Mouse (Mus musculus) left cerebral cortex, postnatal 14 days (tissue): Measurements from ENCODE around the gene 2310011J03Rik. TPM values are rescaled to one million over a fixed set of nuclear protein-coding genes. Genes with fewer than 3 reads are reported as not detected.

ENCODE experiments used
- DNase-seq, 2 experiments: peaks; one replicate each; pipeline ENCODE4 v3.0.0; 2021 to 2022; ENCODE audit warnings: low spot score in 2 of 2, mixed read lengths in 1 of 2
- intact Hi-C: fragments of 180-260 bp; cut with DNase I; formaldehyde crosslinking; loops from one replicate; pipeline ENCODE4 v1.15.1; 2025
- total RNA-seq, 2 experiments: library from RNA; stranded (reverse); gene quantifications; 2 replicates each; pipeline ENCODE4 v1.2.3; 2021

Gene 2310011J03Rik
- total RNA-seq, 2 experiments from 2014 or later: 21.2 to 25.5 TPM

DNA sequence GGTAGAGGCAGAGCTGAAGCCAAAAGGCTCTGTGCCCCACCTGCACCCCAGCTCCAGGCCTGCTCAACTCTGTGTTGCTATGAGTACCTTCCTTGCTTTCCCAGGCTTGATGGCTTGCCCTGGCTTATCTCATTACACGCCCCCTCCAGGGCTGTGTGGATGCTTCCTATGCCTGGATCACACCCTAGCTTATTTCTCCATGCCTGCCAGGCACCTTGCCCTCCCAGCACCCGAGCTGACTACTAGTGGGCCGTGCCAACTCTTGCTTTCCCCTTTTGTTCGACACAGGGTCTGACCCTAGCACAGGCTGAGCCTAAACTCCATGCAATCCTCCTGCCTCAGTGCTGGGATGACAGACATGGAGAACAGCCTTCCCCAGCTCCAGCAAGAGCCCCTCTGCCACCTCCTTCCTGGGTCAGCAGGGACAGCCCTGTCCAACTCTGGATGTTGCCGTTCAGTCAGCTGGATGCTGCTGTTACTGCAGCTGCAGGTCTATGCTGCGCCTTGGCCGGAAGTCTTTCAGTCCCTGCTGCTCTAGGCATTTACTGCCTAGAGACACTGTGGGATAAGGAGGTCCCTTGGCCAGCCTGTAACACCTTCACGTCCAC is 22.7 kb downstream of the 2310011J03Rik start:
- DNase-seq: no peak
- intact Hi-C loops: no loop called here

- no peak for DNase-seq
- intact Hi-C loops: no loop called here
These were observed 23.5 kb downstream of the 2310011J03Rik start for GRCm38 (mm10) chr10:80296824-80297223.

- DNase-seq: peak; percentile 74 to 83
- intact Hi-C loops: no loop called here
These were observed 24.5 kb downstream of the 2310011J03Rik start, which contains the start of gene Apc2 for GRCm38 (mm10) chr10:80295618-80296425. Gene Apc2 (plus strand): TSS chr10:80295977.

DNA sequence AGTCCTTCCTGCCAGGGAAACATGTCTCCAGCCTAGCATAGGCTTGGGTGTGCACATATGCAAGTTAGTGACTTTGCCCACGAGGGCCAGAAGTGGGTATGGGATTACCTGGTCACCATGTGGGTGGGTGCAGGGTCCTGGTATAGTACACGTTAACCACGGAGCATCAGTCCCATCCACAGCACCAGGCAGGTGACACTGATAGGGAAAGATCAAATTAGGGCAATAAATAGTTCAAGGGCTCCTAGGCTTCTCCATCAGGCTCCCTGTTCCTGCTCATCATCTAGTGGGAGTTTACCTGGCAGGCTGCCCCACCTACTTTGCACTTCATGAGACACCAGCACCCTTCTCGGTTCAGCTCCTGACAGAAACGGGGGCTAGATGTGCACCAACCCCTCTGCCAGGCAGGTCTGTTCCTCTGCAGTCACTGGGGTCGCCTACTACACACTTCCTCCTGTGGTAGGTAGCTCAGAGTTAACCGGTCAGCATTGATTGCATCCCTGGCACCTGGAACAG is 25.5 kb downstream of the 2310011J03Rik start:
- intact Hi-C loops: no loop called here
- DNase-seq: no peak

DNA sequence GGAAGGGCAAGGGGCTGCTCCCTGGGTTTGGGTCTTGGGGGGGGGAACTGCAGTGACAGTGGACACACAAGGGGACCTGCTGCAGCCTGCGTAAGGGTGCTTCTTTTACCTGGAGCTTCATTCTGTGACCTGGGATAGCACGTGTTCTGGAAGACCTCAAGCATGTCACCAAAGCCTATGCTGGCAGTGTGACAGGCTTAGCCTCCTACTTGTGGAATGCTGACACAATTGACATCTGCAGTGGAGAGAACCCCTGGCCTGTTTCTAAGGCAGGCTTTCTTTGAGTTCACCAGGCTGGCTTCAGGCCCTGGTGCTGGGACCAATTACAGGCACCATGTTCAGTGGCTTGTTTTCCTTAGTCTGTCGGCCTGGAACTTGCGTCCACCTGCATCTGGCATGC is 26.0 kb downstream of the 2310011J03Rik start:
- no peak for DNase-seq
- intact Hi-C loops: no loop called here

DNA sequence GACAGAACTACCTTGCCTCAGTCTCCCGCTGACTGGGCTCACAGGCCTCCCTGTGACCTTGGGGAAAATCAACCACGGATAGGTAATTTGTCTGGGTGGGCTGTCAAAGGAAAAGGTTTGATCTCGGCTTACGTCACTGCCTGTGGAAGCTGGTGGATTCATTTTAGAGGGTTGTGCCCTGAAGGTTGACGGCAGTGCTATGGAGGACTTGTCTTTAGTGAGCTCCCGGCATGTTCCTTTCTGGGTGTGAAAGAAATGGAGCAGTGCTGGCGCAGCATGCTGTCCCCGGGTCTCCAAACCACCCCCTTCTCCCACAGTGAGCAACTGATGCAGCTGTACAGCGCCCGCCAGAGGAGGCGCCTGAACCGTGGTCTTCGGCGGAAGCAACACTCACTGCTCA is 27.0 kb downstream of the 2310011J03Rik start:
- intact Hi-C loops: no loop called here
- no peak for DNase-seq

DNA sequence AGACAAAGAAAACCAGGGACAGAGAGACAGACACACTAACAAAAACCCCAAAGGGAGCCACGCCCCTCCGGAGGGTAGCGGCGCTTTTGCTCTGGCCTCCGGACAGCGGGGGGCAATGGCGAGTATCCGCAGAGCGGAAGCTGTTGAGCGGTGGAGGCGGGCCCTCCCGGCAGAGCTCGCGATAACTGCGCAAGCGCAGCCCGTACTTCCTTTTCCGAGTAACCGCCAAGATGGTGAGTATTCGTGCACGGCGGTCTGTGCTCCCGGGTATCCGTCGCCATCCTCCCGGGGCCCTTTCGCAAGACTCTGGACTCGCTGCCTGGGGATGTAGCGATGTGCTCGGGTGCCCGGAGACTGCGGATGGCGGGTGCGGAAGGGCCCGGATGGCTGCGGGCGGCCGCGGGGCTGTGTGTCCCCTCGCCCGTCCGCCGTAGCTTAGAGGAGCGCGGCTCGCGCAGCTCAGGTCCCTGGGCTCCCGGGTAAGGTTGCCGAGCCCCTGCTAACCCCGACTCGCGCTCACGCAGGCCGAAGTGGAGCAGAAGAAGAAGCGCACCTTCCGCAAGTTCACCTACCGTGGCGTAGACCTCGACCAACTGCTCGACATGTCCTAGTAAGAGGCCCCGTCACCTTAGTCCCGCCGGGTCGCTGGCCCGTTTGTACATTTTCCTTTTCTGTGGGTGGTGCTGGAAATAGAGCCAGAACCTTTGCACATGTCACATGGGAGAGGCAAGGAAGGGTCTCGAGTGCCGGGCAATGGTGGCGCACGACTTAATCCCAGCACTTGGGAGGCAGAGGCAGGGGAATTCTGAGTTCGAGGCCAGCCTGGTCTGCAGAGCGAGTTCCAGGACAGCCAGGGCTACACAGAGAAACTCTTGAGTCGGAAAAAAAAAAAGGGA is 27.8 kb downstream of the 2310011J03Rik start, which contains the start of gene Rps15:
Rps15 (plus strand) TSS at position 203 of the 896 bp plus-strand sequence.
- peak; percentile 94 to 96 for DNase-seq
- intact Hi-C loops: no loop called here

DNA sequence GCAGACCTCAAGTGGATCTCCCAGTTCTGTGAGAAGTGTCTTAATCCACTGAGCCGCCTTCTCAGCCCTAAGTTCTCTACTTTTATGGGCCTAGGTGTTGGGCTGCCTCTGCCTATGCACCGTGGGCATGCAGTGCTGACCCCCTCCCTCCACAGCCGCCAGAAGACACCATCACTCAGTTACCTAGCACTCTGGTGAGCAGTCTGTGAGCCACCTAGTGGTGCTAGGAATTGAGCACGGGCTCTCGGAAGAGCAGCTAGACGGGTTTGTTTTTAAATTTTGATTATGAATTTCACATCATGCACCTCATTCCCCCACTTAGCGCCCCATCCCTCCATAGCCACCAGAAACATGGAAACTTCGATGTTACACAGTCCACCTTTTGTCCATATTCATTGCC is 31.7 kb downstream of the 2310011J03Rik start:
- DNase-seq: no peak
- intact Hi-C loops: no loop called here

GRCm38 (mm10) chr10:80288097-80288496 is 32.2 kb downstream of the 2310011J03Rik start:
- intact Hi-C loops: no loop called here
- no peak for DNase-seq

DNA sequence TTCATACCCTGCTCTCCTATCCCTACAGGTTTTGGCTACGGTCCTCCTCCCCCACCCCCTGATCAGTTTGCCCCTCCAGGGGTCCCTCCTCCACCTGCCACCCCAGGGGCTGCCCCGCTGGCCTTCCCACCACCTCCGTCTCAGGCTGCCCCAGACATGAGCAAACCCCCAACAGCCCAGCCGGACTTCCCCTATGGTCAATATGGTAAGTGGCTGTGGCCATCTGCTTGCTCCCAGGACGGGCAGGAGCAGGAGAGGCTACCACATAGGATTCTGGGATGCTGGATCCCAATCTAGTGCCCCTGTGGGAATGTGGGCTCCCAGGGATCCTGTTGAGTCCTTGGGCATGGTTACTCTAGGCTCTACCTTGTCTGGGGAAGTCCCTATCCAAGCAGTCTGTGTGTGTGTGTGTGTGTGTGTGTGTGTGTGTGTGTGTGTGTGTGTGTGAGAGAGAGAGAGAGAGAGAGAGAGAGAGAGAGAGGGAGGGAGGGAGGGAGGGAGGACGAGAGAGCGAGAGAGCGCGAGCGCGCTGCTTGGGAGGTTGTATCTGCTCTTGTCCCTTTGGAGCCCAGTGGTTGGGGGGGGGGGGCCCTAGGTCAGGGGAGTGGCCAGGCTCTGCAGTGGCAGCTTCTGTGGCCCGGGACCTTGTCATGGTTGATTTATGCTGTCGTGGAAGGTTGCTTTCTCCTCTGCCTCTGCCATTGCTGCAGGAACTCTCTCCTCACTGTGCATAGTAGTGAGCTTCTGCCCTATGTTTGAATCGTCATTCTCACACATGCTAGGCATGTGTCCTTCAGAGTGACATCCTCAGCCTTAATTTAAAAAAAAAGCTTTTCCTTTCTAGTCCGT is 34.9 kb downstream of the 2310011J03Rik start:
- DNase-seq: no peak
- intact Hi-C loops: no loop called here

- intact Hi-C loops: no loop called here
- DNase-seq: no peak
These were observed 37.6 kb downstream of the 2310011J03Rik start for GRCm38 (mm10) chr10:80282481-80283441.

- intact Hi-C loops: no loop called here
- no peak for DNase-seq
These were observed 38.4 kb downstream of the 2310011J03Rik start for GRCm38 (mm10) chr10:80281921-80282371.

- DNase-seq: no peak
- intact Hi-C loops: no loop called here
These were observed 39.0 kb downstream of the 2310011J03Rik start for GRCm38 (mm10) chr10:80281304-80281703.

DNA sequence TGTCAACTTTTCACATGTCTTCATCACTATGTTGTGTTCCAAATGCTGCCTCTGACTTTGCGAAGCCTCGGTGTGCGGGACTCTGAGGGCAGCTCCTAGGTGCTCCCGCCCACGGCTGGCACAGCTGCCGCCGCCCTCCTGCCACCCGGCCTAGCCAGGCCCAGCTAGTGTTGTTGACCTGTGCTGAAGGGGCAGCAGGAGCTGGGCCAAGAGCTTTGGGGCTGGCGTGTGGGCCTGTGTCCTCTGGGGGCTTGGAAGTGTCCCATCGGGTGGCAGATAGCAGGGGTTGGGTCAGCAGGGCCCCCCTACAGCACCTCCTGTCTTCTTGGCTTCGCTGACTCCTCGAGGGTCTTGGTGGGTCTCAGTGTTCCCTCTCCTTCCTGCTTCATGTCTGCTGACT is 41.1 kb downstream of the 2310011J03Rik start:
- intact Hi-C loops: no loop called here

DNA sequence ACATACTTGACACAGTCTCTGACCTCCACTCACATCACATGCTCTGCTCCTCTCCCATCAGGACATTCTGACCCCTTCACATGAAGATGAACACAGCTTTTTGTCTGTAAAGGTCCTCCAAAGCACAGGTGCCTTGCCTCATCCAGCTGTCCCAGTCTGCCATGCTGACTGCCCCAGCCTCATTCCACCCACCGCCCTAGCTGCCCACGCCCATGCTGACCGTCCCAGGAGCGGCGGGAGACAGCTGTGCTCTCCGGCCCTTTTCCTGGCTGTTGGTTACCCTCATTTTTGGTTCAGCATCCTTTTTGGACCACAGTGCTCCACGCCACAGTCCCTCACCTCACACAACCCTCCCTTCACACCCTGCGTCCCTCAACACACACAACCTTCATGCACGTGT is 41.9 kb downstream of the 2310011J03Rik start:
- intact Hi-C loops: no loop called here
- no peak for DNase-seq

More for the DNA sequence above, 41.1 kb downstream of the 2310011J03Rik start:
- no peak for DNase-seq

DNA sequence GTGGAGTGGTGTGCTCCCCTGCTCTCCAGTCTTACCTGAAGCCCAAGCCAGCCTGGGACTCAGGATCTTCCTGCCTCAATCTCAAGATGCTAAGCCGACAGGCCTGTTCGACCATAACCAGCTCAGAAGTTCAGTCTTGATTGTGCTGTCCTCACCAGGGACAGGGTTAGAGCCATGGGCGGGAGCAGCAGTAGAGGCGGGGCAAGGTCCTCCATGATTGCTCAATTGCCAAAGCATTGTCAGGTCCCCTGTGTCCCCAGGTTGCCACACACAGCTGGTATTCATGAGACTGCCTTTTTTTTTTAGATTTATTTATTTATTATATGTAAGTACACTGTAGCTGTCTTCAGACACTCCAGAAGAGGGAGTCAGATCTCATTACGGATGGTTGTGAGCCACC is 44.1 kb downstream of the 2310011J03Rik start:
- DNase-seq: no peak
- intact Hi-C loops: no loop called here

DNA sequence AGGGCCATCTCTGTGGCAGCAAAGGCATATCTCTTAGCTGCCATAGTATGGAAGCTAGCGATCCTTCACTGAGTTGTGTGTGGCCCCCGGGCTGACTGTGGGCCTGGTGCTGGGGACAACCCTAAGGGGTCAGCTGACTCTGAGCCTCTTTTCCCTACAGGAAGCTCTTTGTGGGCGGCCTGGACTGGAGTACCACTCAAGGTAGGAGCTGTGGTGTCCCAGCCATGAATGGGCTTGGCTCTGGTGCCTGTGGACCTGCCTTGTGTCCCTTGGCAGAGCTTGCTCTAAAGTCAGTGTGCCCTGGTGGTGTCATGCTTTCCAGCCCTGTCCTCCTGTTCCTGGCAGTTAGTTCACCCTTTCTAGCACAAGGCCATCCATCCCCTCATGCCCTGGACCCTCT is 46.5 kb downstream of the 2310011J03Rik start:
- DNase-seq: no peak
- intact Hi-C loops: no loop called here
